Mouse (Mus musculus) adrenal gland, adult (tissue): ENCODE results near the gene D630003M21Rik.

ENCODE experiments used
- DNase-seq, 2 experiments: peaks; one replicate each; pipeline ENCODE4 v3.0.0; 2022 to 2023; ENCODE audit warnings: low spot score in 1 of 2; ENCODE audit not compliant: inconsistent age in 2 of 2

The D630003M21Rik gene

GRCm38 (mm10) chr2:158169351-158169750 is 59.7 kb downstream of the D630003M21Rik start:
- DNase-seq = no peak

- DNase-seq = peak in 1 of 2 experiments; percentile 64
Observed at GRCm38 (mm10) chr2:158168741-158169211, 60.2 kb downstream of the D630003M21Rik start.

- DNase-seq = peak; percentile 63 to 76
Observed at GRCm38 (mm10) chr2:158167496-158168205, 61.4 kb downstream of the D630003M21Rik start.

- DNase-seq = peak in 1 of 2 experiments; percentile 69
Observed at GRCm38 (mm10) chr2:158166628-158167027, 62.4 kb downstream of the D630003M21Rik start.

GRCm38 (mm10) chr2:158165776-158166175 is 63.2 kb downstream of the D630003M21Rik start:
- DNase-seq = no peak

- no peak for DNase-seq
Observed at GRCm38 (mm10) chr2:158163034-158163433, 66.0 kb downstream of the D630003M21Rik start.

GRCm38 (mm10) chr2:158161761-158162160 is 67.3 kb downstream of the D630003M21Rik start:
- DNase-seq = peak in 1 of 2 experiments; percentile 53

- peak in 1 of 2 experiments; percentile 59 for DNase-seq
Observed at GRCm38 (mm10) chr2:158159376-158160235, 69.4 kb downstream of the D630003M21Rik start.

GRCm38 (mm10) chr2:158157654-158158053 is 71.4 kb downstream of the D630003M21Rik start:
- no peak for DNase-seq

- DNase-seq = no peak
Observed at GRCm38 (mm10) chr2:158156487-158156886, 72.5 kb downstream of the D630003M21Rik start.

GRCm38 (mm10) chr2:158155615-158156014 is 73.4 kb downstream of the D630003M21Rik start:
- DNase-seq = no peak

GRCm38 (mm10) chr2:158155101-158155500 is 73.9 kb downstream of the D630003M21Rik start:
- no peak for DNase-seq

- DNase-seq = peak in 1 of 2 experiments; percentile 39
Observed at GRCm38 (mm10) chr2:158154641-158155040, 74.4 kb downstream of the D630003M21Rik start.

- peak in 1 of 2 experiments; percentile 67 for DNase-seq
Observed at GRCm38 (mm10) chr2:158153728-158154343, 75.2 kb downstream of the D630003M21Rik start.

GRCm38 (mm10) chr2:158152685-158153309 is 76.2 kb downstream of the D630003M21Rik start:
- DNase-seq = no peak

GRCm38 (mm10) chr2:158151077-158151476 is 77.9 kb downstream of the D630003M21Rik start:
- no peak for DNase-seq

GRCm38 (mm10) chr2:158146971-158147370 is 82.1 kb downstream of the D630003M21Rik start:
- DNase-seq = no peak

- peak; percentile 90 to 96 for DNase-seq
Observed at GRCm38 (mm10) chr2:158146223-158146622, 82.8 kb downstream of the D630003M21Rik start, which contains the start of gene Tgm2. Gene Tgm2, minus strand, starts transcription at chr2:158146436.

- DNase-seq = peak in 1 of 2 experiments; percentile 47
Observed at GRCm38 (mm10) chr2:158145528-158146065, 83.4 kb downstream of the D630003M21Rik start.

GRCm38 (mm10) chr2:158144750-158145527 is 84.1 kb downstream of the D630003M21Rik start:
- DNase-seq = no peak
